Mouse (Mus musculus) left cerebral cortex, adult 9 months (tissue): ENCODE results near the gene Fchsd2.

Source experiments
- DNase-seq, 2 experiments: peaks; one replicate each; pipeline ENCODE4 v3.0.0; 2022; ENCODE audit warnings: low spot score in 2 of 2

Fchsd2 gene

GRCm38 (mm10) chr7:101318848-101319247 is 226.2 kb downstream of the Fchsd2 start:
- no peak for DNase-seq

GRCm38 (mm10) chr7:101319796-101320195 is 227.1 kb downstream of the Fchsd2 start:
- DNase-seq: no peak

- no peak for DNase-seq
Measured at GRCm38 (mm10) chr7:101320399-101321217, 227.9 kb downstream of the Fchsd2 start.

- no peak for DNase-seq
Measured at GRCm38 (mm10) chr7:101321218-101321827, 228.7 kb downstream of the Fchsd2 start.

GRCm38 (mm10) chr7:101323141-101323594 is 230.5 kb downstream of the Fchsd2 start:
- DNase-seq: no peak

GRCm38 (mm10) chr7:101324142-101324962 is 231.7 kb downstream of the Fchsd2 start:
- no peak for DNase-seq

- DNase-seq: no peak
Measured at GRCm38 (mm10) chr7:101326006-101326405, 233.3 kb downstream of the Fchsd2 start.

GRCm38 (mm10) chr7:101327263-101327662 is 234.6 kb downstream of the Fchsd2 start:
- DNase-seq: no peak

GRCm38 (mm10) chr7:101327786-101328185 is 235.1 kb downstream of the Fchsd2 start:
- no peak for DNase-seq

- DNase-seq: peak; percentile 59 to 76
Measured at GRCm38 (mm10) chr7:101328621-101329158, 236.0 kb downstream of the Fchsd2 start.

- DNase-seq: no peak
Measured at GRCm38 (mm10) chr7:101329606-101330005, 236.9 kb downstream of the Fchsd2 start.

GRCm38 (mm10) chr7:101330074-101330840 is 237.6 kb downstream of the Fchsd2 start:
- DNase-seq: no peak

- no peak for DNase-seq
Measured at GRCm38 (mm10) chr7:101330841-101331173, 238.1 kb downstream of the Fchsd2 start.

- DNase-seq: no peak
Measured at GRCm38 (mm10) chr7:101332045-101332831, 239.6 kb downstream of the Fchsd2 start.
